Mouse (Mus musculus) frontal cortex, adult 2 months (tissue): ENCODE results near the gene Fam199x. TPM values are rescaled to one million over a fixed set of nuclear protein-coding genes. Genes with fewer than 3 reads are reported as not detected.

Experiments
- DNase-seq, 2 experiments: peaks; one replicate each; pipeline ENCODE4 v3.0.0; 2022; ENCODE audit warnings: low spot score in 1 of 2; ENCODE audit errors: extremely low spot score in 1 of 2
- polyA plus RNA-seq: library from polyadenylated mRNA; depleted of rRNA; stranded (reverse); fragments of >200 nt; gene quantifications from 2 replicates; pipeline ENCODE4 v1.2.3, GENCODE M21; 2012; rRNA removed

Gene Fam199x
- 3.4 TPM in 2 replicates for polyA plus RNA-seq

DNA sequence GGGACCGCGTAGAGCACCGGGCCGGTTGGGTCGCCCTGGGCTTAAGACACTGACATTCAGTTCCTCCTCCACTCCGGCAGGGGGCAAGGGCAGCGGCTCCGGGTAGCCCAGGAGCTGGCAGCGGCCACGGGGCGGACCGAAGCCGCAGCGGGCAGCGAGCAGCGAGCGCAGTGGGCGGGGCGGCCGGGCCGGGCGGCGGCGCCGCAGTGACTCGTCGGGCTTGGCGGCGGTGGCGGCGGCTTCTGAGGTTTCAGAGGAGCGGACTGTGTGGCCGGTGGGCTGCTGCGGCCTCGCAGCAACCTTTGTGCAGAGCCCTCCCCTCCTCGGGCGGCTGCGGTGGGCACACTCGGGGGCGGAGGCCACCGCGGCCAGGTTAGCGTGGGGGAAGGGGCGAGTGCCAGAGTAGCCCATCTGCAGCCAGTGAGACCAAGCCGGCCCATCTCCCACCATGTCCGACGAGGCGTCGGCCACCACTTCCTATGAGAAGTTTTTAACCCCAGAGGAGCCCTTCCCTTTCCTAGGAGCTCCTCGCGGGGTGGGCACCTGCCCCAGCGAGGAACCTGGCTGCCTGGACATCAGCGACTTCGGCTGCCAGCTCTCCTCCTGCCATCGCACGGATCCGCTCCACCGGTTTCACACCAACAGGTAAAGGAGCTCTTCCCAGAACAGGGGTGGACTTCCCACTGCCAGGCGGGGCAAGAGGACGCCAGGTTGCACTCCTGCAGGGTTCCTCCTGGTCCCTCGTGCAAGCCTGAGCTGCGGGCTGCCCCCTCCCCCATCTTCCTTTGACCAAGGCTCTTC lies at the start of gene Fam199x:
Gene Fam199x, plus strand, starts transcription at position 170 of the 801 bp plus-strand sequence.
- peak; percentile 30 to 64 for DNase-seq

- DNase-seq = peak in 1 of 2 experiments; percentile 77
Measured at GRCm38 (mm10) chrX:137015099-137015709, 34.2 kb upstream of the Fam199x start.

DNA sequence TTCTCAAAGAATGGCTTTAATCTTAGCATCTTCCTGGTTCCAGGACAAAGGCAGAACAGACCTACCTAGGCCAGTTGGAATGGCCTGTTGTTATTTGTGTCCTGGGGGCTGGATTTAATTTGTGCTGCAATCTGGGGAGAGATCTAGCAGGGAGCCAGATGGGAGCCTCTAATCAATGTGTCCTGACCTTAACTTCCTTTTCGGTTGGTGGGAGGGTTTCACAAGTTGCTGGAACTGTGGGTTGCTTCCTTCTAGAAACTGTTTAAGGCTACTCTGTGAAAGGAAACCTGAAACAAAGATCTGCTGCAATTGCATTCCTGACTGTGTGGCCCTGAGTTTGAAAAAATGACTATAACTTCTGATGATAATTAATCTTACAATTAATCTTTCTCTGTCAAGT lies 31.7 kb upstream of the Fam199x start:
- no peak for DNase-seq

DNA sequence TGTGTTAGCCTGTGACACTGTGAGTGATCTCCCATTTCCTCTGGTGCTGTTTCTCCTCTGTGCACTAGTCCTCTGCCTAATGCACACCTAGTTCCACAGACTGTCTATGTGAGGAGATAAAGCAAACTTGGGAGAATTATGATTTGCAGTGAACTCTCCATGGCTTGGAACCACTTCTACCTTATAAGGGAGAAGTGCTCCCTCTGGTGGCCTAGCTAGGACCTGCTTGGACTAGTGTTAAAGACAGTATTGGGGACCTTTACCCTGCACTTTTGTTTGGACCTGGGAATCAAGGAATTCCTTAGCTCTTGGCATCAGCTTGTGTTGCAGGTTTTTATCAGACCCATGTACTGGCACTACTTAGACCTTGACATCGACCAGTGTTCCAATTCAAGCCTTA lies 30.1 kb upstream of the Fam199x start:
- DNase-seq = peak in 1 of 2 experiments; percentile 79

- DNase-seq = no peak
Measured at GRCm38 (mm10) chrX:137030916-137031315, 18.5 kb upstream of the Fam199x start.

- no peak for DNase-seq
Measured at GRCm38 (mm10) chrX:137031726-137032125, 17.7 kb upstream of the Fam199x start.

- DNase-seq = no peak
Measured at GRCm38 (mm10) chrX:137034322-137034721, 15.1 kb upstream of the Fam199x start.

DNA sequence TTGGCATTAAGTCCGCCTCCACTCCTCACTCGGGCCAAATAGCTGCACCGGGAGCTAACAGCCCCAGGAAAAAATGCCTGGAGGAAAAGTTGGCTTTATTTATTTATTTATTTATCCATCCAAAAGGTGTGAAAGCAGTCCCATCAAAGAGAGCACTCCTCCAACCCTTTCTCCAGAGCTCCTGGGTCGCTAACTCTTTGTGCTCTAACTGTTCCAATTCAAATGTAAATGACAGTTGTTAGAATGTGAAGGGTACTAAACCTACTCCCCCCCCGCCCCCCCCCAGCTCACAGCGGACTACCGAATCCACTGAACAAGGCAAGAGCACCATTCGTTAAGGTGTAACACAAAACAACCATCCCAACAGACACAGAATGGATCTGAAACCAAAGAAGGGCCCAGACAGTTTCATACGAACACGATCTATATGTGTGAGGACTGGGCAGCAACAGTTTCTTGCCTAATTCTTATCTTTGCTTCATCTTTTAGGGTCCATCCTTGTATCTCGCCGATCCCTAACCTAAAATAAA lies 11.9 kb upstream of the Fam199x start:
- no peak for DNase-seq

GRCm38 (mm10) chrX:137038000-137038483 lies 11.4 kb upstream of the Fam199x start, which contains the start of gene Slc25a53:
Gene Slc25a53 (minus strand): TSS chrX:137038302.
- peak; percentile 69 to 84 for DNase-seq

GRCm38 (mm10) chrX:137038502-137038901 lies 10.9 kb upstream of the Fam199x start:
- DNase-seq = no peak

GRCm38 (mm10) chrX:137049060-137049424 lies 352 bp upstream of the Fam199x start:
- DNase-seq = peak in 1 of 2 experiments; percentile 14

- DNase-seq = peak; percentile 15 to 68
Measured at GRCm38 (mm10) chrX:137063202-137063601, 13.8 kb downstream of the Fam199x start.

- no peak for DNase-seq
Measured at GRCm38 (mm10) chrX:137104531-137104930, 55.1 kb downstream of the Fam199x start.

GRCm38 (mm10) chrX:137106498-137106897 lies 57.1 kb downstream of the Fam199x start:
- no peak for DNase-seq

GRCm38 (mm10) chrX:137118097-137118746 lies 68.8 kb downstream of the Fam199x start:
- no peak for DNase-seq

DNA sequence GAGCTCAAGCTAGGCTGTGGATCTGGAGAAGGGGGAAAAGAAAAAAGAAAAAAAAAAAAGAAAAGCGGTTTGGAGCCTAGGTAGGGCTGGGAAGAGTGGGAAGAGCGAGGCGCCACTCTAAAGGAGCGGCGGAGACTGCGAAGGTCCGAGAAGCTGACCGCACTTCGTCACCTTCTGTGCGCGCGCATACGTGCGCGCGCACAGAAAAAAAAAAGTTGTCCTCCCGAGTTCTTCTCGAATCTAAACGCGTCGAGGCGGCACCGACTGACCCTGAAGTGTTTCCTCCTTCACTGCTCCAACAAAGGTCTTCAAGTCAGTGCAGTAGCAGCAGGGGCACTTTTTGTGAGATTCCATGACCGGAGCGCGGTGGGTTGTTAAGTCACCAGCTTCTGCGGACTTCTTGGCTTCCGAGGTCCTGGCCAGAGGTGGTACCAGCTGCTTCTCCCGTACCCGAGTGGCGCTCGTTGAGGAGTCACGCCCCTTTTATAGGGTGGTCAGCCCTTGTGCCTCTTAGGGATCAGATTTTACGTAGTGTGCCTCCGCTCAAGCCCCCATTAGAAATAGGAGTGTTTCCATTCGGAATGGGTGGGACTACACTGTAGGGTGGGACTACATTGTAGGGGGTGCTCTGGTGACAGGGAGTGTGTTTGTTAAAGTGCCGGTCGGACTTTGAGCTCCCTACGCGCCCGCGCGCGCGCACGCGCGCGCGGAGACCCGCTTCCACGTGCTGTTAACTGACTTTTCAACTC lies 70.5 kb downstream of the Fam199x start:
- no peak for DNase-seq

DNA sequence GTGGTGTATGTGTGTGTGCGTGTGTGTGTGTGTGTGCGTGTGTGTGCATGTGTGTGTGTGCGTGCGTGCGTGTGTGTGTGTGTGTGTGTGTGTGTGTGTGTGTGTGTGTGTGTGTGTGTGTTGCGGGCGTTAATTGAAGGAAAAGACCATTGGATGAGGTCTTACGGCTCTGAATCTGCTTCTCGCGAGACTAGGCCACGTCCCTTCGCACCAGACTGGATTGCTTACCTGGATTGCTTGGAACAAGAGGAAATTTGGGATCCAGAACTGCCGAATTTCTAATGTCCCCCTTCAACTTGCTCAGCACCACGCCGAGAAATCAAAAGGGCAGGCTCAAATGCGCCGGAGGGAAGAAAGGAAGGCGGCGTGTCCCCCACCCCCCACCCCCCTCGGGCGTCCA lies 72.3 kb downstream of the Fam199x start, which contains the start of gene Esx1:
Gene Esx1, minus strand, starts transcription at position 366 of the 400 bp plus-strand sequence.
- DNase-seq = no peak

- no peak for DNase-seq
Measured at GRCm38 (mm10) chrX:137127542-137127941, 78.1 kb downstream of the Fam199x start.
